Comparison of ENCODE assay signal across 9 mouse cellular contexts in the genomic region with DNA sequence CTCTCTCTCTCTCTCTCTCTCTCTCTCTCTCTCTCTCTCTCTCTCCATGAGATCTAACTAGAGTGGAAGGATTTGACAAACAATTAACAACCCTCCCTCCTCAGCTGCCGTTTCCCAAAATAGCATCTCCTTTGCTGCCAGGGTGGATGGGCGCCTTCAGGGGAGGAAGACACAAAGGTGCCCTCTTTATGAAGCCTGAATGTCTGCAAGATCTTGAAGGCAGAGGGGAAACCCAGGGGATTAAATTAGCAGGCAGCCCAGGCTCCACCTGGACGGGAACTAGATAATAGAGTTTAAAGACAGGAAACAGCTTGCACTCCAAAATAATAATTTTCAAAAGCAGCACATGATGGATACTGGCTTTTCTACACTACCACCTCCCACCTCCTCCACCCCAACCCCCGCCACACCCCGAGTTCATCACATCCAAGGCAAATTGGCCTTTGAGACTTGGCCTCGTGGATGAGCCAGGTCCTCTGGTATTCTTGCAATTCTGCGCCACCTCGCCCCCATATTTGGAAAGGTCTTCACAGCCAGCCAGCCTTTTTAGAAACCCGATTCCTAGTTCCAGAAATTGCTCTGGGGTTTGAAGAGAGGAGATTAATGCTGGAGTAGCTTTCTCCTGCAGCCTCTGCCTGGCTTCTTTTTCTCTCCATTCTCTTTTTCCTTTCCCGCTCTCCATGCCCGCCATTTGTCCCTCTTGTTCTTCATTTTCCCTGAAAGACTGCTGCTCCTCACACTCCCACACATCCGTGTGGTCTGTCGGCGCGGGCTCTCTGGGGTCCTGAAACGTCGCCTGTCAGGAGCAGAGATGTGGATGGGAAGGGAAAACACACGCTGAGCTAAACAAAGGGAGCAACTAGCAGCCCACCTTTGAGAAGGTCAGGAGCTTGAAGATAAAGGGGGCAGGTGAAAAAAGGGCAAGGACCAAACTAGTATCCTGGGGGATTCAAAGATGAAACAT. TPM values are rescaled to one million over a fixed set of nuclear protein-coding genes. Genes with fewer than 3 reads are reported as not detected.
DNase-seq lines count a peak whose midpoint lies in the region; ATAC-seq lines count a peak whose summit lies in the region.
"Had no signal": no experiment of that assay in that cellular context is flagged by ENCODE, and none has a peak within 500 bp of the region (broad histone marks: within the 10 kb centered on the region; RNA-seq: fewer than 3 reads in every experiment).

No protein-coding gene starts in this region.

- H3K4me3 ChIP-seq in kidney, embryonic 14.5 days (ENCODE audit: low read length): no peak overlapping the region
- no peak overlapping the region for H3K4me3 ChIP-seq in forebrain, embryonic 15.5 days
- no peak overlapping the region for H3K4me3 ChIP-seq in limb, embryonic 10.5 days

- intact Hi-C loops in left cerebral cortex, postnatal 36 days (cut with DNase I): no loop called here

- ATAC-seq in kidney, embryonic 14.5 days (ENCODE audit: low FRiP score, low TSS enrichment): no peak
- ATAC-seq in forebrain, embryonic 15.5 days (replicated peaks): no peak
- ATAC-seq: Patski had no signal

- H3K4me1 ChIP-seq in kidney, embryonic 14.5 days (ENCODE audit: control insufficient read depth, insufficient read depth, low read length): peaks cover 8% of the 10 kb centered on the region
- H3K4me1 ChIP-seq in forebrain, embryonic 15.5 days: peaks cover 28% of the 10 kb centered on the region
- H3K4me1 ChIP-seq in limb, embryonic 10.5 days: peaks cover 35% of the 10 kb centered on the region

- peak overlapping the region; percentile 28; the same call in 1 of the 2 replicates for H3K9ac ChIP-seq in kidney, embryonic 14.5 days (ENCODE audit: low read depth, low read length)
- peak overlapping the region; percentile 40; the same call in 1 of the 2 replicates for H3K9ac ChIP-seq in forebrain, embryonic 15.5 days (replicated peaks)

- no peak overlapping the region for H3K27ac ChIP-seq in kidney, embryonic 14.5 days (ENCODE audit: low read depth, low read length)
- H3K27ac ChIP-seq in forebrain, embryonic 15.5 days (replicated peaks): peak overlapping the region; percentile 72
- peak overlapping the region; percentile 71 for H3K27ac ChIP-seq in limb, embryonic 10.5 days

- H3K9me3 ChIP-seq in kidney, embryonic 14.5 days (ENCODE audit: control insufficient read depth, low read length): no peaks in the 10 kb centered on the region
- no peaks in the 10 kb centered on the region for H3K9me3 ChIP-seq in forebrain, embryonic 15.5 days
- H3K9me3 ChIP-seq in limb, embryonic 10.5 days (replicated peaks): no peaks in the 10 kb centered on the region

- H3K4me2 ChIP-seq in kidney, embryonic 14.5 days (replicated peaks; ENCODE audit: low read depth, low read length): peak overlapping the region; percentile 31
- H3K4me2 ChIP-seq in forebrain, embryonic 15.5 days (replicated peaks): peak overlapping the region; percentile 21; the same call in 1 of the 2 replicates

- no peaks in the 10 kb centered on the region; the same call in 1 of the 2 replicates for H3K27me3 ChIP-seq in kidney, embryonic 14.5 days (ENCODE audit: control insufficient read depth, insufficient read depth, low read length)
- no peaks in the 10 kb centered on the region for H3K27me3 ChIP-seq in forebrain, embryonic 15.5 days
- H3K27me3 ChIP-seq in limb, embryonic 10.5 days (ENCODE audit: low read depth, poor library complexity, severe bottlenecking): peaks cover 19% of the 10 kb centered on the region; the same call in 1 of the 2 replicates
- H3K27me3 ChIP-seq: Patski had no signal

- 20% methylated on average over 18 of the region's 18 CpGs for WGBS in kidney, embryonic 14.5 days
- WGBS in forebrain, embryonic 15.5 days: 14% methylated on average over 18 of the region's 18 CpGs
- WGBS in limb, embryonic 10.5 days: 29% methylated on average over 18 of the region's 18 CpGs

- no peak for DNase-seq in kidney, adult 8-10 months
- peak; percentile 45 for DNase-seq in limb, embryonic 10.5 days (ENCODE audit: low spot score)
- peak; percentile 61 for DNase-seq in retina, postnatal 1 day
- DNase-seq in left cerebral cortex, postnatal 36 days (ENCODE audit: low spot score in 2 of 2): no peak
- no peak for DNase-seq in thymus, postnatal 36 days
- no peak for DNase-seq in testis, postnatal 10 days (ENCODE audit: low spot score)

- H3K36me3 ChIP-seq in kidney, embryonic 14.5 days (ENCODE audit: control insufficient read depth, insufficient read depth, low read length): no peaks in the 10 kb centered on the region
- no peaks in the 10 kb centered on the region for H3K36me3 ChIP-seq in forebrain, embryonic 15.5 days
- no peaks in the 10 kb centered on the region for H3K36me3 ChIP-seq in limb, embryonic 10.5 days

RNA-seq across cellular contexts. Expression of gene Ier5, which starts 10.2 kb away (rescaled TPM):
- 13.1 and 14.8 TPM in 2 replicates for polyA plus RNA-seq in kidney, embryonic 14.5 days (2014; fragmentation: Nextera tagmentation; extraction: Ambion mirVana)
- 19.8 and 21.5 TPM in 2 replicates for polyA plus RNA-seq in forebrain, embryonic 15.5 days (2015; fragmentation: Nextera tagmentation; extraction: Ambion mirVana)
- 4.5 and 6.9 TPM in 2 replicates for polyA plus RNA-seq in limb, embryonic 10.5 days (2016; fragmentation: Nextera tagmentation; extraction: Ambion mirVana)
- 10 to 100 TPM; 49.2 to 64.5 TPM for total RNA-seq in left cerebral cortex, postnatal 36 days (2021)

RNA-seq across cellular contexts. Expression of gene Mr1, which starts 36.9 kb away (rescaled TPM):
- 4.6 and 4.8 TPM in 2 replicates for polyA plus RNA-seq in kidney, embryonic 14.5 days (2014; fragmentation: Nextera tagmentation; extraction: Ambion mirVana)
- 0.59 and 0.83 TPM in 2 replicates for polyA plus RNA-seq in forebrain, embryonic 15.5 days (2015; fragmentation: Nextera tagmentation; extraction: Ambion mirVana)
- polyA plus RNA-seq in limb, embryonic 10.5 days (2016; fragmentation: Nextera tagmentation; extraction: Ambion mirVana): 0.62 and 1.5 TPM in 2 replicates
- total RNA-seq in left cerebral cortex, postnatal 36 days (2021): 1 to 10 TPM; 1.8 to 2.4 TPM

RNA-seq across cellular contexts. Expression of gene Stx6, which starts 48.8 kb away (rescaled TPM):
- polyA plus RNA-seq in kidney, embryonic 14.5 days (2014; fragmentation: Nextera tagmentation; extraction: Ambion mirVana): 69.2 and 86.8 TPM in 2 replicates
- 129 and 131 TPM in 2 replicates for polyA plus RNA-seq in forebrain, embryonic 15.5 days (2015; fragmentation: Nextera tagmentation; extraction: Ambion mirVana)
- 83.1 and 95.4 TPM in 2 replicates for polyA plus RNA-seq in limb, embryonic 10.5 days (2016; fragmentation: Nextera tagmentation; extraction: Ambion mirVana)
- 100 to 1,000 TPM; 113 to 118 TPM for total RNA-seq in left cerebral cortex, postnatal 36 days (2021)

Comparison
In these comparisons a context has a peak if more than half of its experiments do, and no peak if none do; other contexts are left out.
1. DNase-seq: peak in limb, embryonic 10.5 days (single experiment) and retina, postnatal 1 day (single experiment); none in kidney, adult 8-10 months (0 of 2), left cerebral cortex, postnatal 36 days (0 of 2), thymus, postnatal 36 days (0 of 2) and testis, postnatal 10 days (single experiment).